Mouse (Mus musculus) gastrocnemius, postnatal 4 days (tissue): ENCODE data around the gene Ddx28. TPM values are rescaled to one million over a fixed set of nuclear protein-coding genes. Genes with fewer than 3 reads are reported as not detected.

Experiments
- DNase-seq, 2 experiments: peaks; one replicate each; pipeline ENCODE4 v3.0.0; 2021 to 2022; ENCODE audit warnings: low spot score in 2 of 2, mixed read lengths in 2 of 2
- total RNA-seq, 2 experiments: library from RNA; stranded (reverse); gene quantifications; 2 replicates each; pipeline ENCODE4 v1.2.3; 2021

Gene Ddx28
- total RNA-seq, 2 experiments from 2014 or later = 10.8 to 11.7 TPM

DNA sequence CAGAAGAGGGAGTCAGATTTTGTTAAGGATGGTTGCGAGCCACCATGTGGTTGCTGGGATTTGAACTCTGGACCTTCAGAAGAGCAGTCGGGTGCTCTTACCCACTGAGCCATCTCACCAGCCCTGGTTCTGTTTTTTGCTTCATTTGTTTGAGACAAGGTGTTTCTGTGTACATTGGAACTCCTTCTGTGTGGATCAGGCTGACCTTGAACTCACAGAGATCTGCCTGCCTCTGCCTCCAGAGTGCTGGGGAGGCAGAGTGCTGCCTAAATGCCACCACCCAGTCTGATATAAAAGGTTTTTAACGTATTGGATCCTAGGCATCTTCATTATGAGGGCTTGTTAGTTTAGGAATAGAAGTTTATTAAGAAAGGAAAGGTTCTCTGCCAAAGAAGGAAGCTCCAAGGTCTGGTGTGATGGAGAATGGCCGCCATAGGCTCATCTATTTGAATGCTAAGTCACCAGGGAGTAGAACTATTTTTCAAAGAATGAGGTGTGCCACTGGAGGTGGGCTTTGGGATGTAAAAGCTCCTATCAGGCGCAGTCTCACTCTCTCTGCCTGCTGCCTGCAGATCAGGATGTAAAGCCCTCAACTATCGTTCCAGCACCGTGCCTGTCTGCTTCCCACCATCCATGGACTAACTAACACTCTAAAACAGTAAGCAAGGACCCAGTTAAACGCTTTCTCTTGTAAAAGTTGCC is 40.5 kb downstream of the Ddx28 start:
- no peak for DNase-seq

DNA sequence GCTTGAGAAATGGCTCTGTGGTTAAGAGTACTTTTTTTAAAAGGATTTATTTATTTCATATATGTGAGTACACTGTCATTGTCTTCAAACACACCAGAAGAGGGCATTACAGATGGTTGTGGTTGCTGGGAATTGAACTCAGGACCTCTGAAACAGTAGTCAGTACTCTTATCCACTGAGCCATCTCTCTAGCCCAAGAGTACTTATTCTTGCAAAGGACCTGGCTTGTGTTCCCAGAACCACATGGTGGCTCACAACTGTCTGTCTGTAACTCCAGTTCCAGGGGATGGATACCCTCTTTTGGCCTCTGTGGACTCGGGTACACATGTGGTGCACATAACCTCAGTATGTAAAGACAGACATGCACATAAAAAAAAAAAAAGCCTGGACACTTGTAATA is 42.3 kb downstream of the Ddx28 start:
- DNase-seq = no peak

DNA sequence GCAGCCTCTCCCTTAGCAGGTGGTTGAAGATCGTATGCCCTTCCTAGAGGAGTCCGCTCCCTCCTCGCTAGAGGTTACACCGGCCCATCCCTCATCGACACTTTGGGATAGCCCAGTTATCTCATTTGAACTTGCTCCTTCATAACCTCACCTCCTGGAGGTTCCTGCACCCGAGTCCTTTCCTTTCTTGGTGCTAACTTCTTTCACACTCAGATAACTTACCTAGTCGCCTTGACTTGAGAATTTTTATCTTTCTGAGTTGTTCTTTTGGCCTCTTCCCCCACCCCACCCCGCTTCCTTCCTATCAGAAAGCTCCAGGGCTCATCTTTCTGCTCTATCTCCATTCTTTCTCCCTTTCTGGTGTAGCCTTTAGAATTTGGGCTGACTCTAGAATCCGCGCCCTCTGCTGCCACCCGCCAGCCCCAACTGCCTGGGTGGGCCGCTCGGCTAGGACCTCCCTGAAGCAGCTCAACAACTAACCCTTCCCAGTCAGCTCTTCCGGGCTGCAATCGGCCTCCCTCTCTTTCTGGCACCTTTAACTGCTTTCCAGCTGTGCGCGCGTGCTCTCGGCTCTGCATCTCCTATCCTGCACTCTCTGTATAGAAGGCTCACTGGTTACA is 44.9 kb downstream of the Ddx28 start:
- peak in 1 of 2 experiments; percentile 61 for DNase-seq

DNA sequence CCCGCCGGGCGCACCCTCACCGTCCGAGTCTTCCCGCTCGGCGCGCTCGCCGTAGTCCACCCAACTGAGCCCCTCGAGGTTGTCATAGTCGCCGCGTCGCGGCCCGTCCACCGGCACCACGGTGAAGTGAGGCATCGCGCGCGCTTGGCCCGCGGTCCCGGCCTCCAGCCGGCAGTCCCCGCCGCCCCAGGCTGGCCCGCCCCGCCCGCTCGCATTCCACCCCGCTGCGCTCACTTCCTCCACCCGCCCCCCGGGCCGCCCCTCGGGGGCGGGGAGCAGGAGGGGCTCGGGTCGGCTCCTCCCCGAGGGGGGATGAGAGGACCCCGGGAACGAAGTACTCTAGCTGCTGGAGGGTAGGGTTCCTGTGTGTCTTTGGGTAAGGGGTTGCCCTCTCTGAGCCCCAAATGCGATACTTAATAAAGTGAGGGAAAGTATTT is 45.8 kb downstream of the Ddx28 start, which contains the start of gene Slc12a4:
TSS of gene Slc12a4 (minus strand) at position 193 of the 437 bp plus-strand sequence.
- DNase-seq = peak; percentile 87 to 88

DNA sequence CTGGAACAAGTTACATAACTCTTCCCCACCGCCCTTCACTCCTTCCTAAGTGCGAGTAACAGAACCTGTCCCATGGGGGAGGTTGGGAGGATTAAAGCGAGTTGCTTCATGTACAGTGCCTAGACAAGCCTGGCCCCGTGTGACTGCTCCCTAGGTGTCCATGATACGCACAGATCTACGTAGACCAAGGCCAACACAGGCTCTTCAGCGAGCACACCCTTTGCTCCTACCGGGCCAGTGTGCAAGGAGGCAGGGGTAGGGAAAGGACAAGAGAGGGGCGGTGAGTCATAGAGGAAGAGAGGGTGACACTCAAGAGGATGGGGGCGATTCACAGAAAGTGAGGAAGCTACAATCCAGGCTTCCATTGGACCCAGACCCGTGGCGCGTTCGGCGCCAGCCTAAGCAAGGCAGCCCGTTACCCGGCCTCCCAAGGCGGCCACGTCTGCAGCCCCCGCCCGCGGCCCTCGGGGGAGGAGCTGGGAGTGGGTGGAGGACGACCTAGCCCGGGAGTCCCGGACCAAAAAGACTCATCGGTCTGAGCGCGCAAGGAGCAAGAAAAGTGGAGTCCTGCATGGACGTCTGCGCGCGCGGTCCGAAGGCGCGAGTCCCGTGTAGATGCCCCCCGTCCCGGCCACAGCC is 46.3 kb downstream of the Ddx28 start:
- peak; percentile 45 to 72 for DNase-seq

DNA sequence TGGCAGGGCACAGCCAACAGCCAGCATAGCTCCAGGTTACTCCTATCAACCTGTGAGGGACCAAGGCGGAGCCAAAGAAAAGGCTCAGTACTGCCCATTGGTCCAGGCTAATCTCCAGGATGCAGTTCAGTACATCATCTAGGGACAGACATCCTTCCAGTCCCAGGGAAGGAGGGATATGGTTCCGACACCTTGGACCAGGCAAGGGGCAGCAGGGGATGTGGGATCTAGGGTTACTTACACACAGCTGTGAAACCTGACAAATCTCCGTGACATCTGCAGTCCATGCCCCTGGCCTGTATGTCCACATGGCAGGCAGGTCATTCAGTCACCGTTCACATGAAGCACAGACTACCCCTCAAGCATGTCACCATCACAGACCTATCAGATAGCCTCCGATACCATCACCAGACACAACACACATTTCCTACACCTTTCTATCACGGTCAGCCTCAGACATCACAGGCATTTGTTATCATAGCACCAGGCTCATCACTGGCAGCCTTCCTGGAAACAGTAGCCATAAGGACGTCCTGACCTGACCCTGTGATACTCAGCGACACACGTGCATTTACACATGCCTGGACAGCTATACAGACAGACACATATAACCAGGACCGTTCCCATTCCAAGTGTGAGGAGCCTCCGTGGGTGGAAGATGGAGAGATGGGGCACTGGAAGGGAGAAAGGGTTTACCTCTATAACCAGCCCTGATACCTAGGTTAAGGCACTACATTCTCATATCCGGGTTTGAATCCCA is 47.0 kb downstream of the Ddx28 start:
- no peak for DNase-seq

DNA sequence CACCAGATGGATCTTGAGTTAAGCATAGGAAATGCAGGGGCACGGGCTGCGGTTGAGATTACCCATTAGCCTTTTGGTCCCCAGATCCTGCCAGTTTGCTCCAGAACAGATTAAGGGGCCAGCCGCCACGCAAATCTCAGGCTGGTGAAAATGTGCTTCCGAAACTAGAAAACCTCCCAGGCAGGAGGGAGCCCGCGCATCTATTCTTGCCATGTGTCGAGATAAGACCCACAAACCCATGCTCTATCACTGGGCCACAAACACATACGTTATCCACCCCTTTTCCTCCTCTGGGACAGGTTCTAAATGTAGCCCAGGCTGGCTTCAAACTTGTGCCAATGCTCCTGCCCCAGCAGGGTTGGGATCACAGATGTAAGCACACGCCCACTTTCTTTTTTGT is 50.1 kb downstream of the Ddx28 start:
- DNase-seq = no peak

DNA sequence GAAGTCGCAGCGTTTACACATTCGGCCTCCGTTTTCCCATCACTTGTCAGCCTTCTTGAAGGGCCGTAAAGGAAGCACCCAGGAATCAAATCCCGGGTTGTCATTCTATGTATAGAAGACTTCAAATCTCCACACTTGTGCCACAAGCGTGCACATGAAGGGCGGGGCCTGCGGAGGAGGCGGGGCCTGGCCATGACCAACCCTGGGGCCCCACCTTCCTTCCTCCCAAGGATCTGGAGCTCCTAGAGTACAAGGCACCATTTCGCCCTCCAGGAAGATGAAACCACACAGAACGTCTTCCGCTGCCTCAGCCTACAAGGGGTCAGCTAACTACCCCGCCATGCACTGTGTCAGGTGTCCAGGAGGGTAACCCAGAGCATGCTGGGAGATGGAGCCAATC is 50.6 kb downstream of the Ddx28 start:
- no peak for DNase-seq

Other genes starting within 250 kb of the Ddx28 start
- 10 to 100 TPM; 28.6 to 32.3 TPM for gene Ranbp10, start 184.5 kb downstream of the Ddx28 start, total RNA-seq
- gene Tsnaxip1, start 184.2 kb downstream of the Ddx28 start, total RNA-seq = under 1 TPM; 0.74 to 0.75 TPM
- 10 to 100 TPM; 11.5 to 12.9 TPM for gene Cenpt, start 158.6 kb downstream of the Ddx28 start, total RNA-seq
- 10 to 100 TPM; 37.5 to 39.2 TPM for gene Thap11, start 156.8 kb downstream of the Ddx28 start, total RNA-seq
- gene Nutf2, start 151.3 kb downstream of the Ddx28 start, total RNA-seq = 10 to 100 TPM; 78.1 to 89.5 TPM
- 10 to 100 TPM; 38.8 to 44.5 TPM for gene Edc4, start 131.0 kb downstream of the Ddx28 start, total RNA-seq
- gene Nrn1l, start 118.3 kb downstream of the Ddx28 start, total RNA-seq = 1 to 10 TPM in 1 of 2 experiments, under 1 TPM in 1; 0.49 to 1.4 TPM
- 10 to 100 TPM; 24.7 to 25.0 TPM for gene Pskh1, start 111.4 kb downstream of the Ddx28 start, total RNA-seq
- under 1 TPM in 1 of 2 experiments, not detected in 1; 0.44 TPM for gene Ctrl, start 78.0 kb downstream of the Ddx28 start, total RNA-seq
- 10 to 100 TPM; 26.8 to 29.8 TPM for gene Psmb10, start 73.4 kb downstream of the Ddx28 start, total RNA-seq
- gene Lcat, start 68.5 kb downstream of the Ddx28 start, total RNA-seq = 1 to 10 TPM; 1.5 to 1.7 TPM
- gene Slc12a4, start 45.8 kb downstream of the Ddx28 start, total RNA-seq = 10 to 100 TPM; 30.7 to 40.6 TPM
- not detected for gene Dpep3, start 32.5 kb downstream of the Ddx28 start, total RNA-seq
- 10 to 100 TPM; 12.4 to 13.2 TPM for gene Dus2, start 20.5 kb downstream of the Ddx28 start, total RNA-seq
- gene Dpep2nb, start 5.9 kb downstream of the Ddx28 start, total RNA-seq = not detected
- gene Nfatc3, start 47.0 kb upstream of the Ddx28 start, total RNA-seq = 10 to 100 TPM; 37.1 to 40.6 TPM
- gene Esrp2, start 125.1 kb upstream of the Ddx28 start, total RNA-seq = under 1 TPM in 1 of 2 experiments, not detected in 1; 0.18 TPM
- gene Pla2g15, start 138.5 kb upstream of the Ddx28 start, total RNA-seq = 1 to 10 TPM; 8.6 to 8.9 TPM
- gene Slc7a6, start 157.0 kb upstream of the Ddx28 start, total RNA-seq = 10 to 100 TPM; 10.5 to 11.5 TPM
- 10 to 100 TPM; 16.3 to 21.2 TPM for gene Slc7a6os, start 199.1 kb upstream of the Ddx28 start, total RNA-seq
- gene Prmt7, start 199.1 kb upstream of the Ddx28 start, total RNA-seq = 10 to 100 TPM; 24.9 to 26.5 TPM